Mouse (Mus musculus): ENCODE measurements around the gene Gm27021.

- no peak for TF ChIP-seq CTCF (IDR thresholded peaks at IDR 0.05; ENCODE audit: low read depth)
- no peak for TF ChIP-seq EP300 (IDR thresholded peaks at IDR 0.05; ENCODE audit: low read depth)
Observed at GRCm38 (mm10) chr8:120656322-120657052, 11.4 kb downstream of the Gm27021 start.
